Mouse (Mus musculus) kidney, postnatal 0 days (tissue): ENCODE measurements around the gene Parp6. TPM values are rescaled to one million over a fixed set of nuclear protein-coding genes. Genes with fewer than 3 reads are reported as not detected.

Experiments used
- ATAC-seq: fragments of 200-750 bp; cut with Nextera tagmentation; replicated peaks from 2 replicates; pipeline ENCODE4 v1.8.0; 2017; ENCODE audit warnings: low read depth, moderate number of reproducible peaks, moderate TSS enrichment, moderate library complexity; ENCODE audit not compliant: low FRiP score
- DNase-seq: peaks from one replicate; pipeline ENCODE4 v3.0.0-alpha.2; 2016; ENCODE audit warnings: low spot score
- H3K27ac ChIP-seq: fragments of 300-500 bp; sonication (generic); 2 replicates; pipeline ENCODE4 v1.5.1; 2014; ENCODE audit warnings: mild to moderate bottlenecking
- H3K27me3 ChIP-seq: fragments of 300-500 bp; sonication (generic); 2 replicates; pipeline ENCODE4 v1.6.1; 2014; ENCODE audit warnings: low read length, mixed read lengths; ENCODE audit not compliant: insufficient read depth
- H3K36me3 ChIP-seq: fragments of 300-500 bp; sonication (generic); 2 replicates; pipeline ENCODE4 v1.6.1; 2014; ENCODE audit warnings: low read length, mixed read lengths; ENCODE audit not compliant: insufficient read depth
- H3K4me1 ChIP-seq: fragments of 300-500 bp; sonication (generic); replicated peaks from 2 replicates; pipeline ENCODE4 v1.6.1; 2014; ENCODE audit warnings: antibody characterized with exemption, low read length, mixed read lengths; ENCODE audit not compliant: insufficient read depth
- H3K4me2 ChIP-seq: fragments of 300-500 bp; sonication (generic); 2 replicates; pipeline ENCODE4 v1.6.1; 2014; ENCODE audit warnings: mild to moderate bottlenecking, low read length, moderate library complexity, mixed read lengths
- H3K4me3 ChIP-seq: fragments of 300-500 bp; sonication (generic); replicated peaks from 2 replicates; pipeline ENCODE4 v1.5.1; 2014; ENCODE audit warnings: low read depth, low read length
- H3K9ac ChIP-seq: fragments of 300-500 bp; sonication (generic); 2 replicates; pipeline ENCODE4 v1.6.1; 2014; ENCODE audit warnings: low read depth, low read length
- H3K9me3 ChIP-seq: fragments of 300-500 bp; sonication (generic); replicated peaks from 2 replicates; pipeline ENCODE4 v1.6.1; 2016; ENCODE audit warnings: low read length, inconsistent platforms, mixed read lengths
- CTCF ChIP-seq: IDR thresholded peaks from 2 replicates; pipeline ENCODE4 v1.5.1; 2016; ENCODE audit warnings: antibody characterized with exemption, low read depth, mild to moderate bottlenecking, moderate library complexity
- WGBS: fragments of 180-500 bp; shearing (Covaris S2); extraction: QIAGEN DNeasy Blood & Tissue Kit; methylation state at CpG from one replicate; pipeline ENCODE4 v1.1.7; 2014; 5-methylcytosine and 5-hydroxymethylcytosine counted together
- polyA plus RNA-seq: library from polyadenylated mRNA; unstranded; fragments of >200 nt; fragmentation: Nextera tagmentation; extraction: Ambion mirVana; gene quantifications from 2 replicates; pipeline ENCODE4 v1.2.1, GENCODE M21; 2015

Parp6 gene
- polyA plus RNA-seq, 1 experiment from 2014 or later, result 15.7 TPM

- ATAC-seq, result no peak
- Histone ChIP-seq H3K4me3 (no peak overlapping the region), H3K9me3 (no peaks in the 10 kb centered on the region), H3K4me2 (no peak overlapping the region), H3K4me1 (no peaks in the 10 kb centered on the region), H3K9ac (no peak overlapping the region), H3K27ac (no peak overlapping the region), H3K36me3 (peaks cover 80% of the 10 kb centered on the region), H3K27me3 (no peaks in the 10 kb centered on the region)
- no peak for TF ChIP-seq CTCF
- no peak for DNase-seq
- 40% methylated on average over 2 of the region's 2 CpGs for WGBS
Measured at GRCm38 (mm10) chr9:59673427-59673826, 56.3 kb downstream of the Parp6 start.

- DNase-seq, result no peak
- Histone ChIP-seq H3K9ac (no peak overlapping the region), H3K4me2 (no peak overlapping the region), H3K27me3 (no peaks in the 10 kb centered on the region), H3K36me3 (peaks cover 71% of the 10 kb centered on the region), H3K4me3 (no peak overlapping the region), H3K9me3 (no peaks in the 10 kb centered on the region), H3K27ac (no peak overlapping the region), H3K4me1 (no peaks in the 10 kb centered on the region; the same call in 1 of the 2 replicates)
- no peak for ATAC-seq
- TF ChIP-seq CTCF, result no peak
- WGBS, result 89% methylated on average over 14 of the region's 14 CpGs
Measured at GRCm38 (mm10) chr9:59675598-59675997, 58.5 kb downstream of the Parp6 start.

- WGBS, result 15% methylated on average over 1 of the region's 1 CpGs
- DNase-seq, result peak; percentile 84
Measured at GRCm38 (mm10) chr9:59678313-59678712, 61.2 kb downstream of the Parp6 start.

GRCm38 (mm10) chr9:59679678-59680533 lies 62.8 kb downstream of the Parp6 start, which contains the start of gene Gramd2:
Gramd2 (plus strand) TSS chr9:59680144.
- peak; percentile 88 for DNase-seq
- ATAC-seq, result peak; percentile 95
- H3K36me3 ChIP-seq, result peaks cover 33% of the 10 kb centered on the region
- peak within 1 kb of the TSS; percentile 91 for H3K4me2 ChIP-seq
- peak within 1 kb of the TSS; percentile 41 for H3K4me3 ChIP-seq
- H3K4me1 ChIP-seq, result no peaks in the 10 kb centered on the region; the same call in 1 of the 2 replicates
- WGBS, result 3% methylated on average over 46 of the region's 47 CpGs
- H3K27me3 ChIP-seq, result no peaks in the 10 kb centered on the region
- H3K9ac ChIP-seq, result 0 out of 2 replicates have a peak within 1 kb of the TSS, but pooled peaks have one; percentile 37
- no peak within 1 kb of the TSS for H3K27ac ChIP-seq
- H3K9me3 ChIP-seq, result no peaks in the 10 kb centered on the region
- TF ChIP-seq CTCF, result no peak

More at GRCm38 (mm10) chr9:59678313-59678712, 61.2 kb downstream of the Parp6 start:
- H3K4me2 ChIP-seq, result no peak overlapping the region
- ATAC-seq, result 0 out of 2 replicates have a peak, but pooled peaks have one; percentile 29
- H3K9me3 ChIP-seq, result no peaks in the 10 kb centered on the region
- H3K27ac ChIP-seq, result no peak overlapping the region
- no peak overlapping the region for H3K9ac ChIP-seq
- no peak overlapping the region for H3K4me3 ChIP-seq
- peak; percentile 85 for TF ChIP-seq CTCF
- no peaks in the 10 kb centered on the region; the same call in 1 of the 2 replicates for H3K4me1 ChIP-seq
- H3K27me3 ChIP-seq, result no peaks in the 10 kb centered on the region
- H3K36me3 ChIP-seq, result peaks cover 45% of the 10 kb centered on the region

GRCm38 (mm10) chr9:59680534-59680875 lies 63.4 kb downstream of the Parp6 start:
- ATAC-seq, result no peak

GRCm38 (mm10) chr9:59684020-59684419 lies 66.9 kb downstream of the Parp6 start:
- no peak for ATAC-seq
- Histone ChIP-seq H3K9me3 (no peaks in the 10 kb centered on the region), H3K27ac (no peak overlapping the region)

More at GRCm38 (mm10) chr9:59680534-59680875, 63.4 kb downstream of the Parp6 start:
- no peaks in the 10 kb centered on the region for H3K9me3 ChIP-seq
- H3K4me1 ChIP-seq, result no peaks in the 10 kb centered on the region; the same call in 1 of the 2 replicates
- peak overlapping the region; percentile 41 for H3K4me3 ChIP-seq
- no peak overlapping the region for H3K27ac ChIP-seq
- no peaks in the 10 kb centered on the region for H3K27me3 ChIP-seq
- peak overlapping the region; percentile 91 for H3K4me2 ChIP-seq
- 14% methylated on average over 16 of the region's 16 CpGs for WGBS
- peaks cover 27% of the 10 kb centered on the region for H3K36me3 ChIP-seq
- 0 out of 2 replicates have a peak overlapping the region, but pooled peaks have one; percentile 37 for H3K9ac ChIP-seq
- TF ChIP-seq CTCF, result no peak
- DNase-seq, result no peak

More at GRCm38 (mm10) chr9:59684020-59684419, 66.9 kb downstream of the Parp6 start:
- no peak for DNase-seq
- no peak overlapping the region for H3K4me3 ChIP-seq
- no peak overlapping the region for H3K4me2 ChIP-seq
- no peaks in the 10 kb centered on the region for H3K27me3 ChIP-seq
- H3K36me3 ChIP-seq, result 0 out of 2 replicates have a peak, but pooled peaks cover 3% of the 10 kb centered on the region
- 82% methylated on average over 2 of the region's 2 CpGs for WGBS
- H3K4me1 ChIP-seq, result no peaks in the 10 kb centered on the region; the same call in 1 of the 2 replicates
- no peak for TF ChIP-seq CTCF
- H3K9ac ChIP-seq, result no peak overlapping the region
